Comparison of ENCODE assay signal across 8 mouse cellular contexts in the genomic region with DNA sequence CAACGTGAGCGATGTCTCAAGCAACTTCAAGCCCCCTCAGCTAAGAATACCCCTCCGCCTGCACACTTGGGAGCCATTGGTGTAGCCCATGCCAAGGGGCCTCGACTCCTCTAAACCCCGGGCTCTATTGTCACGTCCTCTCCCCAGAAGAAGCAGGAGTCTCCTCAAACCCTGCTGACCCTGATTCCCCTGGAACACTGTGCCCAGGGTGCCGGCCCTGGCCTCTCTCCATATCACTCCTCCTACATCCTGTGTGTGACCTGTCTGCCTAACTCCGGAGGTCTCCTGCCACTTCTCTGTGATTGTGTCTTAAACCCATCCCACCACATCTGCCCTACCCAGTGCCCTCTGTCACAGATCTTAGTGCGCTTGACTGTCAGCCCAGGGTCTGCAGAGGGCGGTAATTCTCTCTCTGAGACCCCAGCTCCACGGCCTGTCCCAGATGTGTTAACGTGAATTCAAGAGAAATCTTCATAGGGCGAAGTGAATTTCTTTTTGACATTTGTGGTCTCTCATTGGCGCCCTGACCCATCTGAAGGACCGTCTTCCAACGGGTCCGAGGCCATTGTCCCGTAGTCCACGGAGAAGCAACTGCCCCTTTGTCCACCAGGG. TPM values are rescaled to one million over a fixed set of nuclear protein-coding genes. Genes with fewer than 3 reads are reported as not detected.
A peak's percentile ranks its signal among the peaks of the same experiment; 100 is the strongest.
DNase-seq lines count a peak whose midpoint lies in the region; ATAC-seq lines count a peak whose summit lies in the region.

No protein-coding gene starts in this region.

- no peak for ATAC-seq in kidney, embryonic 16.5 days (ENCODE audit: low FRiP score, low TSS enrichment)
- no peak for ATAC-seq in hindbrain, embryonic 13.5 days (ENCODE audit: low FRiP score)
- no peak for ATAC-seq in midbrain, embryonic 14.5 days (ENCODE audit: low FRiP score, low TSS enrichment)

- 15% methylated on average over 19 of the region's 19 CpGs for WGBS in kidney, embryonic 16.5 days
- WGBS in hindbrain, embryonic 13.5 days, result 19% methylated on average over 19 of the region's 19 CpGs
- 18% methylated on average over 19 of the region's 19 CpGs for WGBS in midbrain, embryonic 14.5 days

- no peaks in the 10 kb centered on the region; the same call in 1 of the 2 replicates for H3K36me3 ChIP-seq in kidney, embryonic 16.5 days (ENCODE audit: insufficient read depth, low read length)
- no peaks in the 10 kb centered on the region for H3K36me3 ChIP-seq in hindbrain, embryonic 13.5 days
- H3K36me3 ChIP-seq in midbrain, embryonic 14.5 days (ENCODE audit: control insufficient read depth, insufficient read depth, low read length), result no peaks in the 10 kb centered on the region

- peaks cover 41% of the 10 kb centered on the region for H3K4me1 ChIP-seq in kidney, embryonic 16.5 days (ENCODE audit: insufficient read depth, low read length)
- peaks cover 3% of the 10 kb centered on the region for H3K4me1 ChIP-seq in brown adipose tissue, adult 24 weeks (ENCODE audit: control insufficient read depth, insufficient read depth, insufficient read length, low read length)
- peaks cover 62% of the 10 kb centered on the region for H3K4me1 ChIP-seq in hindbrain, embryonic 13.5 days (replicated peaks)
- H3K4me1 ChIP-seq in midbrain, embryonic 14.5 days (ENCODE audit: control insufficient read depth, insufficient read depth, low read length), result peaks cover 17% of the 10 kb centered on the region

- peak overlapping the region; percentile 68 for H3K4me3 ChIP-seq in kidney, embryonic 16.5 days (ENCODE audit: low read length)
- peak overlapping the region; percentile 82 for H3K4me3 ChIP-seq in brown adipose tissue, adult 24 weeks (ENCODE audit: insufficient read depth, low read depth, low read length)
- H3K4me3 ChIP-seq in hindbrain, embryonic 13.5 days, result peak overlapping the region; percentile 53
- peak overlapping the region; percentile 48 for H3K4me3 ChIP-seq in midbrain, embryonic 14.5 days (replicated peaks; ENCODE audit: low read depth, low read length)

- no peaks in the 10 kb centered on the region for H3K9me3 ChIP-seq in kidney, embryonic 16.5 days (ENCODE audit: low read length)
- H3K9me3 ChIP-seq in hindbrain, embryonic 13.5 days, result no peaks in the 10 kb centered on the region
- no peaks in the 10 kb centered on the region for H3K9me3 ChIP-seq in midbrain, embryonic 14.5 days (ENCODE audit: control insufficient read depth, low read length)

- H3K4me2 ChIP-seq in kidney, embryonic 16.5 days (replicated peaks; ENCODE audit: low read depth, low read length), result peak overlapping the region; percentile 100
- H3K4me2 ChIP-seq in hindbrain, embryonic 13.5 days, result peak overlapping the region; percentile 89
- H3K4me2 ChIP-seq in midbrain, embryonic 14.5 days (ENCODE audit: low read length), result peak overlapping the region; percentile 91

- peak overlapping the region; percentile 70 for H3K9ac ChIP-seq in kidney, embryonic 16.5 days (replicated peaks; ENCODE audit: low read length)
- peak overlapping the region; percentile 75 for H3K9ac ChIP-seq in hindbrain, embryonic 13.5 days
- H3K9ac ChIP-seq in midbrain, embryonic 14.5 days (replicated peaks; ENCODE audit: low read length), result peak overlapping the region; percentile 45; the same call in 1 of the 2 replicates

- peaks cover 23% of the 10 kb centered on the region for H3K27me3 ChIP-seq in kidney, embryonic 16.5 days (ENCODE audit: insufficient read depth, low read length)
- peaks cover 50% of the 10 kb centered on the region for H3K27me3 ChIP-seq in hindbrain, embryonic 13.5 days
- H3K27me3 ChIP-seq in midbrain, embryonic 14.5 days (ENCODE audit: control insufficient read depth, insufficient read depth, low read length), result peaks cover 23% of the 10 kb centered on the region

- no peak for DNase-seq in kidney, postnatal 25 days
- DNase-seq in midbrain, embryonic 14.5 days, result no peak
- no peak for DNase-seq in frontal cortex, postnatal 10 days (ENCODE audit: low spot score in 2 of 2)
- no peak for DNase-seq in adrenal gland, postnatal 36 days
- DNase-seq in cerebellum, adult 9-10 months, result no peak

- peak overlapping the region; percentile 77; the same call in 1 of the 2 replicates for H3K27ac ChIP-seq in kidney, embryonic 16.5 days (ENCODE audit: low read length)
- peak overlapping the region; percentile 46 for H3K27ac ChIP-seq in brown adipose tissue, adult 24 weeks (replicated peaks; ENCODE audit: low read depth, low read length)
- 0 out of 2 replicates have a peak overlapping the region, but pooled peaks have one; percentile 40 for H3K27ac ChIP-seq in hindbrain, embryonic 13.5 days
- H3K27ac ChIP-seq in midbrain, embryonic 14.5 days (replicated peaks; ENCODE audit: low read depth, low read length), result no peak overlapping the region

RNA-seq across cellular contexts. Expression of a gene that starts 0.6 kb away (rescaled TPM):
- polyA plus RNA-seq in kidney, embryonic 16.5 days (2015; fragmentation: Nextera tagmentation; extraction: Ambion mirVana), result 6.4 and 7.0 TPM in 2 replicates
- polyA plus RNA-seq in brown adipose tissue, adult 24 weeks (2012; ENCODE audit: insufficient read depth, insufficient read length, missing spikeins), result 0.58 and 0.75 TPM in 2 replicates
- polyA plus RNA-seq in hindbrain, embryonic 13.5 days (2015; fragmentation: Nextera tagmentation; extraction: Ambion mirVana), result 3.6 and 4.6 TPM in 2 replicates
- polyA plus RNA-seq in midbrain, embryonic 14.5 days (2014; fragmentation: Nextera tagmentation; extraction: Ambion mirVana), result 1.9 and 3.5 TPM in 2 replicates
- 1 to 10 TPM; 5.0 to 9.0 TPM for total RNA-seq in adrenal gland, postnatal 36 days (2021)

RNA-seq across cellular contexts. Expression of a gene that starts 3.4 kb away (rescaled TPM):
- polyA plus RNA-seq in kidney, embryonic 16.5 days (2015; fragmentation: Nextera tagmentation; extraction: Ambion mirVana), result 49.5 TPM in 2 replicates
- polyA plus RNA-seq in brown adipose tissue, adult 24 weeks (2012; ENCODE audit: insufficient read depth, insufficient read length, missing spikeins), result 31.5 and 38.8 TPM in 2 replicates
- 60.8 and 64.5 TPM in 2 replicates for polyA plus RNA-seq in hindbrain, embryonic 13.5 days (2015; fragmentation: Nextera tagmentation; extraction: Ambion mirVana)
- polyA plus RNA-seq in midbrain, embryonic 14.5 days (2014; fragmentation: Nextera tagmentation; extraction: Ambion mirVana), result 64.8 and 82.1 TPM in 2 replicates
- total RNA-seq in adrenal gland, postnatal 36 days (2021), result 100 to 1,000 TPM; 256 to 378 TPM

RNA-seq across cellular contexts. Expression of a gene that starts 33.6 kb away (rescaled TPM):
- polyA plus RNA-seq in kidney, embryonic 16.5 days (2015; fragmentation: Nextera tagmentation; extraction: Ambion mirVana), result 273 and 296 TPM in 2 replicates
- 36.7 and 42.7 TPM in 2 replicates for polyA plus RNA-seq in brown adipose tissue, adult 24 weeks (2012; ENCODE audit: insufficient read depth, insufficient read length, missing spikeins)
- 62.6 and 63.8 TPM in 2 replicates for polyA plus RNA-seq in hindbrain, embryonic 13.5 days (2015; fragmentation: Nextera tagmentation; extraction: Ambion mirVana)
- polyA plus RNA-seq in midbrain, embryonic 14.5 days (2014; fragmentation: Nextera tagmentation; extraction: Ambion mirVana), result 62.3 and 63.9 TPM in 2 replicates
- total RNA-seq in adrenal gland, postnatal 36 days (2021), result 10 to 100 TPM; 45.4 to 46.9 TPM

RNA-seq across cellular contexts. Expression of a gene that starts 42.2 kb away (rescaled TPM):
- 15.7 and 17.5 TPM in 2 replicates for polyA plus RNA-seq in kidney, embryonic 16.5 days (2015; fragmentation: Nextera tagmentation; extraction: Ambion mirVana)
- 1.6 and 1.8 TPM in 2 replicates for polyA plus RNA-seq in brown adipose tissue, adult 24 weeks (2012; ENCODE audit: insufficient read depth, insufficient read length, missing spikeins)
- polyA plus RNA-seq in hindbrain, embryonic 13.5 days (2015; fragmentation: Nextera tagmentation; extraction: Ambion mirVana), result 24.2 and 24.9 TPM in 2 replicates
- 31.7 and 33.7 TPM in 2 replicates for polyA plus RNA-seq in midbrain, embryonic 14.5 days (2014; fragmentation: Nextera tagmentation; extraction: Ambion mirVana)
- total RNA-seq in adrenal gland, postnatal 36 days (2021), result 10 to 100 TPM; 41.5 to 48.8 TPM

RNA-seq across cellular contexts. Expression of a gene that starts 58.2 kb away (rescaled TPM):
- 10.7 and 12.7 TPM in 2 replicates for polyA plus RNA-seq in kidney, embryonic 16.5 days (2015; fragmentation: Nextera tagmentation; extraction: Ambion mirVana)
- polyA plus RNA-seq in brown adipose tissue, adult 24 weeks (2012; ENCODE audit: insufficient read depth, insufficient read length, missing spikeins), result 34.5 and 46.5 TPM in 2 replicates
- polyA plus RNA-seq in hindbrain, embryonic 13.5 days (2015; fragmentation: Nextera tagmentation; extraction: Ambion mirVana), result 3.1 and 3.2 TPM in 2 replicates
- polyA plus RNA-seq in midbrain, embryonic 14.5 days (2014; fragmentation: Nextera tagmentation; extraction: Ambion mirVana), result 2.8 and 3.1 TPM in 2 replicates
- 10 to 100 TPM; 21.8 to 22.7 TPM for total RNA-seq in adrenal gland, postnatal 36 days (2021)
